Mouse (Mus musculus) myocyte (in vitro differentiated cells): Measurements from ENCODE around the gene Olfr657.

Experiments used
- MAX ChIP-seq: IDR thresholded peaks from one replicate; pipeline ENCODE4 v1.6.1; 2011; ENCODE audit warnings: low read depth, mild to moderate bottlenecking, control low read depth
- MYOD1 ChIP-seq, 3 experiments: IDR thresholded peaks; one replicate each; pipeline ENCODE4 v1.6.1; 2011; ENCODE audit warnings: control low read depth in 2 of 3, low read depth in 2 of 3, mild to moderate bottlenecking in 2 of 3, moderate library complexity in 1 of 3; ENCODE audit not compliant: insufficient read length in 2 of 3, control insufficient read depth in 1 of 3
- POLR2A ChIP-seq: IDR thresholded peaks from one replicate; pipeline ENCODE4 v1.6.1; 2011; ENCODE audit warnings: low read depth, mild to moderate bottlenecking, control low read depth, moderate library complexity; ENCODE audit not compliant: insufficient read length
- REST ChIP-seq: IDR thresholded peaks from one replicate; pipeline ENCODE4 v1.6.1; 2011; ENCODE audit warnings: mild to moderate bottlenecking, control low read depth, moderate library complexity; ENCODE audit not compliant: insufficient read depth, insufficient read length
- TCF3 ChIP-seq: IDR thresholded peaks from one replicate; pipeline ENCODE4 v1.6.1; 2011; ENCODE audit warnings: low read depth, control low read depth; ENCODE audit not compliant: insufficient read length

DNA sequence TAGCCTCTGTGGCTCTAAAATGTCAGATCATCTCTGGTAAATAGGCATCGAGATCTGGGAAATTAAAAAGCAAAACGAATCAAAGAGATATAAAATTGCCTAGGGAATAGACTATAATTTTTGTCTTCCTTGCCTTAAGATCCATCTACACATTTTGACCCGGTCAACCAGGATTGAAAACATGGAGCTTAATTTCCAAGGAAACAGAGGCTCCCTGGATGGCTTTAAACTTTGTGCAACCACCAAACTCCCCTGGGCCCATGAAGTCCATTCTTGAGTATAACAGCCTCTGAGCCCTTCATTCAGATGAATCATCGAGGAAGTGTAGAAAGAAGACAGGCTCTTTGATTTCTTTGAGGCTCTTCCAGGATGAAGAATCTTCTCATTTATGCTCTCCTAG, 10.9 kb upstream of the Olfr657 start, which contains the start of gene Olfr656:
- TF ChIP-seq POLR2A (no peak), TCF3 (no peak), MYOD1 (IDR thresholded peaks at IDR 0.05; ENCODE audit: control insufficient read depth in 1 of 3, insufficient read length in 2 of 3, low read depth in 2 of 3) (no peak), REST (no peak), MAX (no peak)
